Mouse (Mus musculus): ENCODE data around the gene Smo. TPM values are rescaled to one million over a fixed set of nuclear protein-coding genes. Genes with fewer than 3 reads are reported as not detected.

Smo gene
- polyA plus RNA-seq (2015; fragmentation: Nextera tagmentation; extraction: Ambion mirVana) = 2.7 and 2.9 TPM in 2 replicates

DNA sequence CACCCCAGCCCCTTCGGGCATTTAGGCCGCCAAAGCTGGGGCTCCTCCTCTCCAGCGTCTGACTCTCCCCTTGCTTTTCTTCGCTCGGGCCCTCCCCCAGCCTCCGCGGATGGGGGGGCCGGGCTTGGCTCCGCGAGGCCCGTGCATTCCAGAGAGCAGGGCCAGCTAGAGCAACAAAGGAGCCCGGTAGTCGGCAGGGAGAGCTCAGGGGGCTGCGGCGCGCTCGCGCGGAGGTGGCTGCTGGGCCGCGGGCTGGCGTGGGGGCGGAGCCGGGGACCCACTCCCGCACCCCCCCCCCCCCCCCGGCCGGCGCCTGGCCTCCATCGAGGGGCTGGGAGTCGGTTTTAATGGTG, at the start of gene Smo:
TSS of gene Smo (plus strand) at position 168 of the 353 bp plus-strand sequence.
- H3K27ac ChIP-seq (ENCODE audit: low read length) = peak within 1 kb of the TSS; percentile 74
- peak within 1 kb of the TSS; percentile 94 for H3K4me2 ChIP-seq (ENCODE audit: low read depth, low read length)
- ATAC-seq (ENCODE audit: low read depth) = peak; percentile 79
- no peaks in the 10 kb centered on the region for H3K9me3 ChIP-seq (replicated peaks; ENCODE audit: control insufficient read depth, low read length)
- peak within 1 kb of the TSS; percentile 71 for H3K4me3 ChIP-seq (ENCODE audit: low read depth, low read length)
- peaks cover 14% of the 10 kb centered on the region for H3K4me1 ChIP-seq (ENCODE audit: control insufficient read depth, low read depth, low read length)
- peaks cover 40% of the 10 kb centered on the region for H3K27me3 ChIP-seq (ENCODE audit: control insufficient read depth, insufficient read depth, low read depth, low read length)
- H3K36me3 ChIP-seq (ENCODE audit: control insufficient read depth, insufficient read depth) = no peaks in the 10 kb centered on the region
- under 1% methylated on average over 23 of the region's 30 CpGs for WGBS (ENCODE audit: insufficient replicate concordance)
- peak within 1 kb of the TSS; percentile 79 for H3K9ac ChIP-seq (ENCODE audit: low read depth, low read length)

DNA sequence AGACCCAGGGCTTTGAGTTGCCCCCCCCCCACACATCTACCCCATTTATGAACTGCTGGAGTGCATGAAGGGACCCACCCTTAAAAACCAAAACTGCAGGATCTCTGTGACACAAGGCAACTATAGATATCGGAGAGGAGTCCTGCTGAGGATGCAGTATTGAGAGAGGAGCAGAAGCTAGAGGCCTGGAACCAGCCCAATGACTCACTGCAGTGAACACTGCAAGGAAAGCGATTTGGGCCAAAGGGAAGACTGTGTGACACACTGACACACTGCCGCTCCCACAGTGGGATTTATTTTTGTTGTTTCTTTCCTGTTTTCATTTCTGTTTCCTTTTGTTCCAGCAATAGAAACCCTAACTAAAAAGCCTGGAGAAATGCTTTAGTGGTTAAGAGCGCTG, 49.4 kb upstream of the Smo start:
- 77% methylated on average over 4 of the region's 4 CpGs for WGBS (ENCODE audit: insufficient replicate concordance)
- H3K27ac ChIP-seq (ENCODE audit: low read length) = no peak overlapping the region

DNA sequence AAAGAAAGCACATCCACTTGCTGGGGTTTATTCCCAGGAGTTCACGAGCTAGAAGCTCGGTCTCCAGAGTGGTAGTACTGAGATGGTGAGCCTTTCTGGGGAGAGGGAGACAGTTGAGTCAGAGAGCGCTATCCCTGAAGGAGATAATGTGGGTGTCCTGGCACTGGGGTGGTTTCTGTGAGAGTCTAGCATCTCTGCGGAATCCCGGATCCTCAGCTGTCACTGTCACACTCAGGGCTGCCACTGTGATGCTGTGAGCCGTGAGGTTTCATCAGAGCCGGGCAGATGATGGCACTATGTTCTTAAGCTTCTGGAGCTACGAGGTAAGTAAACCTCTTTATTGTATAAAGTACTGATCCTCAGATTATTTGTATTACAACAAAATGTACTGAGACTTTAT, 45.8 kb upstream of the Smo start:
- Histone ChIP-seq H3K9ac (ENCODE audit: low read depth, low read length) (no peak overlapping the region), H3K4me1 (ENCODE audit: control insufficient read depth, low read depth, low read length) (peaks cover 9% of the 10 kb centered on the region), H3K4me3 (ENCODE audit: low read depth, low read length) (no peak overlapping the region), H3K4me2 (ENCODE audit: low read depth, low read length) (no peak overlapping the region), H3K9me3 (replicated peaks; ENCODE audit: control insufficient read depth, low read length) (no peaks in the 10 kb centered on the region), H3K36me3 (ENCODE audit: control insufficient read depth, insufficient read depth) (no peaks in the 10 kb centered on the region), H3K27me3 (ENCODE audit: control insufficient read depth, insufficient read depth, low read depth, low read length) (peaks cover 12% of the 10 kb centered on the region), H3K27ac (ENCODE audit: low read length) (no peak overlapping the region)
- 66% methylated on average over 8 of the region's 8 CpGs for WGBS (ENCODE audit: insufficient replicate concordance)
- ATAC-seq (ENCODE audit: low read depth) = no peak

More for the DNA sequence above, 49.4 kb upstream of the Smo start:
- Histone ChIP-seq H3K9ac (ENCODE audit: low read depth, low read length) (no peak overlapping the region), H3K27me3 (ENCODE audit: control insufficient read depth, insufficient read depth, low read depth, low read length) (no peaks in the 10 kb centered on the region; the same call in none of the 2 replicates), H3K9me3 (replicated peaks; ENCODE audit: control insufficient read depth, low read length) (no peaks in the 10 kb centered on the region), H3K4me2 (ENCODE audit: low read depth, low read length) (no peak overlapping the region), H3K36me3 (ENCODE audit: control insufficient read depth, insufficient read depth) (no peaks in the 10 kb centered on the region), H3K4me1 (ENCODE audit: control insufficient read depth, low read depth, low read length) (no peaks in the 10 kb centered on the region), H3K4me3 (ENCODE audit: low read depth, low read length) (no peak overlapping the region)
- no peak for ATAC-seq (ENCODE audit: low read depth)

DNA sequence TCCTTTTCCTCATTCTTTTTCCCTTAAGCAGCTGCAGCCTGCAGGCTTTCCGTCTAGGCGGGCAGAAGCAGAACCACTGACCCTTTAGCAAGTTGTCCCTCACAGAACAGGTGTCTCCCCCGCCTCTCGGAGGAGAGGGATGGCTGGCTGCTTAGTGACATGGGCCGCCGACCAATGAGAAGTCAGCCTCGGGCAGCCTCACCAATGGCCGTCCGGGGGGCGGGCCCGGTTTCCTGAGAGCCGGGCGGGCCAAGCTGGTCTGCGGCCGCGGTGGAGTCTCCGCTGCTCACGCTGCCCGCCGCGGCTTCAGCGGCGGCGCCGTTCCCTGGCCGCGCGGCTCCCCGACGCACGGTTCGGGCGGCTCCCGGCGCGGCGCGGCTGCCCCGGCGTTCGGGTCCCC, 41.4 kb upstream of the Smo start, which contains the start of gene Tspan33:
TSS of gene Tspan33 (plus strand) at position 270 of the 400 bp plus-strand sequence.
- ATAC-seq (ENCODE audit: low read depth) = peak; percentile 83
- peak within 1 kb of the TSS; percentile 90 for H3K4me2 ChIP-seq (ENCODE audit: low read depth, low read length)
- H3K9me3 ChIP-seq (replicated peaks; ENCODE audit: control insufficient read depth, low read length) = no peaks in the 10 kb centered on the region
- H3K27ac ChIP-seq (ENCODE audit: low read length) = peak within 1 kb of the TSS; percentile 99
- peaks cover 34% of the 10 kb centered on the region for H3K4me1 ChIP-seq (ENCODE audit: control insufficient read depth, low read depth, low read length)
- peaks cover 7% of the 10 kb centered on the region for H3K36me3 ChIP-seq (ENCODE audit: control insufficient read depth, insufficient read depth)
- peak within 1 kb of the TSS; percentile 100 for H3K9ac ChIP-seq (ENCODE audit: low read depth, low read length)
- 0% methylated on average over 41 of the region's 41 CpGs for WGBS (ENCODE audit: insufficient replicate concordance)
- peaks cover 12% of the 10 kb centered on the region for H3K27me3 ChIP-seq (ENCODE audit: control insufficient read depth, insufficient read depth, low read depth, low read length)
- peak within 1 kb of the TSS; percentile 99 for H3K4me3 ChIP-seq (ENCODE audit: low read depth, low read length)

DNA sequence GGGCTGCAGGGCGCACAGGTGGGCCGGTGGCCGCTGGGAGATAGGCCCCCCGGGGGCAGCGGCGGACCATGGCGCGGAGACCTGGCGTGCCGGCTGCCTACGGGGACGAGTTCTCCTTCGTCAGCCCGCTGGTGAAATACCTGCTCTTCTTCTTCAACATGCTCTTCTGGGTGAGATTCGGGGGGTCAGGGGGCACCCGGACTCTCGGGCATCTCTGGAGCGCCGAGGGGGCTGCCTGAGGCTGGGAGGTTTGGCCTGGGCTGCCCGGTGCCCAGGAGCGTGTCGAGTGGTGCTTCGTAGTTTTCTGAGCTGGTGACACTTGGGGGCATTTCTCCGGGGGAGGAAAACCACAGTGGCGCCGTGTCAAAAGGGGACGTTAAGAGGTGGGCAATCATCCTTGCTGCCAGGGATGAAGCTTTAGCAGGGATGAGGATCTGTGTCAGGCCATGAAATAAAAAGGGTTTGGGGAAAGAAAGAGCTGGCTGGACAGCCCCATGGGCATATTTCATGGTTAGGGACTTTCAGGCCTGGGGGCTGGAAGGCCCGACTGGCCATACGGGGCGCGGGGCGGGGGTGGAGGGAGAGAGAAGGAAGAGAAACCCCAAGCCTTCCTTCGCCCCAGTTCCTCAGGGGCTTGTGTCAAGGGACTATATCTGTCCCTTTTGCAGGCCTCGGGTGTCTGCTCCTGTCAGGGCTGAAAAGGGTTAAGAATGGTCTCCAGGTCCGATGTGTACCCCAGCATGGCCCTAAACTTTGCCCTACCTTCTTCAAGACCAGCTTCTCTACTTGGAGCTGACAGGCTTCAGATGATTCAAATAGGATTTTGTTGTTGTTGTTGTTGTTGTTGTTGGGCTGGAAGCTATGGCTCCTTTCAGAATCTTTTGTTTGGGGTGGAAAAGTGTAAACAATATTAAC, 40.7 kb upstream of the Smo start:
- no peak for ATAC-seq (ENCODE audit: low read depth)
- Histone ChIP-seq H3K4me2 (ENCODE audit: low read depth, low read length) (peak overlapping the region; percentile 90), H3K36me3 (ENCODE audit: control insufficient read depth, insufficient read depth) (peaks cover 7% of the 10 kb centered on the region), H3K4me1 (ENCODE audit: control insufficient read depth, low read depth, low read length) (peaks cover 38% of the 10 kb centered on the region), H3K27me3 (ENCODE audit: control insufficient read depth, insufficient read depth, low read depth, low read length) (peaks cover 12% of the 10 kb centered on the region), H3K9ac (ENCODE audit: low read depth, low read length) (peak overlapping the region; percentile 100), H3K27ac (ENCODE audit: low read length) (peak overlapping the region; percentile 99), H3K4me3 (ENCODE audit: low read depth, low read length) (peak overlapping the region; percentile 99), H3K9me3 (replicated peaks; ENCODE audit: control insufficient read depth, low read length) (no peaks in the 10 kb centered on the region)
- 2% methylated on average over 35 of the region's 35 CpGs for WGBS (ENCODE audit: insufficient replicate concordance)

DNA sequence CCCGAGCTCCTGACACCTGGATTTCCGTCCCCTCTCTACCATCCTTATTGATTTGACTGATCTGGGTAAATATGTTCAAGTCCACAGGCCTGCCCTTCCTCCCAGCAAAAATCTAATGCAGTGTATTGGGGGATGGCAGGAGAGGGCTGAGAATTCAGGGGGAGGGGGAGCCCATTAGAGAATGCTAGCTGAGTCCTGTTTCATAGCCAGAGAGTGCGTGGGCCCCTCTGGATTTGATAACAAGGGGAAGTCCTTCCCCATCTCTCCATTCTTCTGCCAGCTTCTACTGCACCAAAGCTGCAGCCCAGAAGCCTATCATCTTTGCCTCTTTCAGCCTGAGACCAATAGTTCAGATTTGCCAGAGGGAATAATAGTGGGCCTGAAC, 40.0 kb upstream of the Smo start:
- Histone ChIP-seq H3K9me3 (replicated peaks; ENCODE audit: control insufficient read depth, low read length) (no peaks in the 10 kb centered on the region), H3K4me1 (ENCODE audit: control insufficient read depth, low read depth, low read length) (peaks cover 39% of the 10 kb centered on the region), H3K4me3 (ENCODE audit: low read depth, low read length) (peak overlapping the region; percentile 99), H3K36me3 (ENCODE audit: control insufficient read depth, insufficient read depth) (peaks cover 7% of the 10 kb centered on the region), H3K9ac (ENCODE audit: low read depth, low read length) (peak overlapping the region; percentile 100), H3K27me3 (ENCODE audit: control insufficient read depth, insufficient read depth, low read depth, low read length) (peaks cover 12% of the 10 kb centered on the region), H3K27ac (ENCODE audit: low read length) (peak overlapping the region; percentile 99), H3K4me2 (ENCODE audit: low read depth, low read length) (peak overlapping the region; percentile 90)
- WGBS (ENCODE audit: insufficient replicate concordance) = 12% methylated on average over 3 of the region's 3 CpGs
- ATAC-seq (ENCODE audit: low read depth) = no peak

DNA sequence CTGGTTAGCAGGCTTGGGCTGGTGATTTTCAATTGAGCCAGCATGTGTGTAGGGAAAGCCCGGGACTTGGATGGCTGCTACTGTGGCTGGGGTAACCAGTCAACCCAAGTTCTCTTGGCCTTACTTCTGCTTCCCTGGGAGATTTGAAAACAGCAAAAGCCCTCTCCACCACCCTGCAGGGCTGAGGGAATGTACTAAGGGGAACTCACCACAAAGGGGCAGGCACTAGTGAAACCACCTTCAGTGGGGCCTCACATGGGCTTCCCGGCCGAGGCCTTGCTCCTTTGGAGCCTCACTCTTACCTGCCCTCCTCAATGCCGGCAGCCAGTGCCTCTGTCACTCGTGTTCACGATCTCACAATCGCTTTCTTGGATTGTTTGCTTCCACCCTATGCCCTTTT, 39.3 kb upstream of the Smo start:
- no peak for ATAC-seq (ENCODE audit: low read depth)
- WGBS (ENCODE audit: insufficient replicate concordance) = 12% methylated on average over 7 of the region's 7 CpGs
- Histone ChIP-seq H3K4me2 (ENCODE audit: low read depth, low read length) (peak overlapping the region; percentile 90), H3K9ac (ENCODE audit: low read depth, low read length) (peak overlapping the region; percentile 100), H3K4me3 (ENCODE audit: low read depth, low read length) (peak overlapping the region; percentile 99), H3K4me1 (ENCODE audit: control insufficient read depth, low read depth, low read length) (peaks cover 46% of the 10 kb centered on the region), H3K27ac (ENCODE audit: low read length) (peak overlapping the region; percentile 99), H3K27me3 (ENCODE audit: control insufficient read depth, insufficient read depth, low read depth, low read length) (peaks cover 12% of the 10 kb centered on the region), H3K9me3 (replicated peaks; ENCODE audit: control insufficient read depth, low read length) (no peaks in the 10 kb centered on the region), H3K36me3 (ENCODE audit: control insufficient read depth, insufficient read depth) (peaks cover 7% of the 10 kb centered on the region)

DNA sequence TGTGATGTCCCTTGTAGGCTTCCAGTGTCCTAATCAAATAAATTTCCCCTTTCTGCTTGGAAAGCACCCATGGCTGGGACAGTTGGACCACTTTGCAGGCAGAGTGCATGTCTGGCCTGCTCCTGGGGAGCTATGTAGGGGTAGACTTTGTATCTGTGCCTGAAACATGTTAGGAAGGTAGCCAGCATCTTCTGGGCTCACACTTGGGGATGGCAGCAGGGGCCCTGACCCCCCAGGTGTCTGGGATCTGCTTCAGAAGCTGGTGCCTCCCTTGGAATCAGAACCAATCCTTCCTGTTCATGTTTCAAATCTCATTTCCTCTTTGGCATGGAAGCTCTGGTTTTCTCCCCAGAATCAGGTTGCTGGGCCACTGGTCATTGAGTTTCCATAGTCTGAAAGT, 38.2 kb upstream of the Smo start:
- Histone ChIP-seq H3K27ac (ENCODE audit: low read length) (peak overlapping the region; percentile 99), H3K27me3 (ENCODE audit: control insufficient read depth, insufficient read depth, low read depth, low read length) (peaks cover 7% of the 10 kb centered on the region), H3K9me3 (replicated peaks; ENCODE audit: control insufficient read depth, low read length) (no peaks in the 10 kb centered on the region), H3K4me3 (ENCODE audit: low read depth, low read length) (peak overlapping the region; percentile 99), H3K36me3 (ENCODE audit: control insufficient read depth, insufficient read depth) (peaks cover 7% of the 10 kb centered on the region), H3K4me1 (ENCODE audit: control insufficient read depth, low read depth, low read length) (peaks cover 55% of the 10 kb centered on the region), H3K4me2 (ENCODE audit: low read depth, low read length) (peak overlapping the region; percentile 90), H3K9ac (ENCODE audit: low read depth, low read length) (peak overlapping the region; percentile 100)
- ATAC-seq (ENCODE audit: low read depth) = no peak

DNA sequence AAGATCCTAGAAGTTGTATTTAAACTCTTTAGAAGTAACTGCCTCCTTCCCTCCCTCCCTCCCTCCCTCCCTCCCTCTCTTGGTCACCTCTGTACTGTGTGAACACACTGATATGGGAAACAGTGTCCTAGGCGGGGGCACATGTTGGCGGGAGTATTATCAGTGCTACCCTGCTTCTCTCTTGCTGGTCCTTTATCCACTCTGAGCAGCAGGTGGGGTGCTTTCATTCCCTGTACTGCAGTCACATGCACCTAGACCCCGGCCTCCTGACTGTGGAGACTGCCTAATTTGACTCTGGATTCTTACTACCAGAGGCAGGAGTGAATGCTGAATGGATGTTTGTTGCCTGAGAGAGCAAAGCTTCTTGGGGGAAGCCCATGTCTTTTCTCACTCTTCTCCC, 37.8 kb upstream of the Smo start:
- peaks cover 4% of the 10 kb centered on the region for H3K27me3 ChIP-seq (ENCODE audit: control insufficient read depth, insufficient read depth, low read depth, low read length)
- H3K4me2 ChIP-seq (ENCODE audit: low read depth, low read length) = peak overlapping the region; percentile 90
- H3K36me3 ChIP-seq (ENCODE audit: control insufficient read depth, insufficient read depth) = peaks cover 7% of the 10 kb centered on the region
- no peaks in the 10 kb centered on the region for H3K9me3 ChIP-seq (replicated peaks; ENCODE audit: control insufficient read depth, low read length)
- H3K27ac ChIP-seq (ENCODE audit: low read length) = peak overlapping the region; percentile 99
- peak overlapping the region; percentile 99 for H3K4me3 ChIP-seq (ENCODE audit: low read depth, low read length)
- H3K9ac ChIP-seq (ENCODE audit: low read depth, low read length) = peak overlapping the region; percentile 100
- peak; percentile 76 for ATAC-seq (ENCODE audit: low read depth)
- 12% methylated on average over 3 of the region's 3 CpGs for WGBS (ENCODE audit: insufficient replicate concordance)
- H3K4me1 ChIP-seq (ENCODE audit: control insufficient read depth, low read depth, low read length) = peaks cover 59% of the 10 kb centered on the region

All from liver, embryonic 16.5 days (tissue).